Mouse (Mus musculus) forebrain, embryonic 15.5 days (tissue): ENCODE data around the gene Inpp4b. TPM values are rescaled to one million over a fixed set of nuclear protein-coding genes. Genes with fewer than 3 reads are reported as not detected.

Experiments used
- ATAC-seq: fragments of 200-750 bp; cut with Nextera tagmentation; replicated peaks from 2 replicates; pipeline ENCODE4 v1.8.0; 2017; ENCODE audit warnings: mild to moderate bottlenecking, moderate TSS enrichment, moderate library complexity
- H3K27ac ChIP-seq: fragments of 300-500 bp; sonication (generic); replicated peaks from 2 replicates; pipeline ENCODE4 v1.5.1; 2015; ENCODE audit warnings: mild to moderate bottlenecking, inconsistent platforms
- H3K27me3 ChIP-seq: fragments of 300-500 bp; sonication (generic); 2 replicates; pipeline ENCODE4 v1.6.1; 2015; ENCODE audit warnings: inconsistent platforms
- H3K36me3 ChIP-seq: fragments of 300-500 bp; sonication (generic); 2 replicates; pipeline ENCODE4 v1.6.1; 2015; ENCODE audit warnings: mild to moderate bottlenecking, inconsistent platforms
- H3K4me1 ChIP-seq: fragments of 300-500 bp; sonication (generic); 2 replicates; pipeline ENCODE4 v1.6.1; 2015; ENCODE audit warnings: inconsistent platforms
- H3K4me2 ChIP-seq: fragments of 300-500 bp; sonication (generic); replicated peaks from 2 replicates; pipeline ENCODE4 v1.6.1; 2015; ENCODE audit warnings: mild to moderate bottlenecking, inconsistent platforms
- H3K4me3 ChIP-seq: fragments of 300-500 bp; sonication (generic); 2 replicates; pipeline ENCODE4 v1.5.1; 2015; ENCODE audit warnings: mild to moderate bottlenecking, inconsistent platforms
- H3K9ac ChIP-seq: fragments of 300-500 bp; sonication (generic); replicated peaks from 2 replicates; pipeline ENCODE4 v1.6.1; 2015; ENCODE audit warnings: mild to moderate bottlenecking, inconsistent platforms
- H3K9me3 ChIP-seq: fragments of 300-500 bp; sonication (generic); 2 replicates; pipeline ENCODE4 v1.6.1; 2016; ENCODE audit warnings: inconsistent platforms
- WGBS: fragments of 180-500 bp; shearing (Covaris S2); methylation state at CpG from one replicate; pipeline ENCODE4 v1.1.7; 2015; ENCODE audit warnings: mixed read lengths; 5-methylcytosine and 5-hydroxymethylcytosine counted together
- polyA plus RNA-seq: library from polyadenylated mRNA; unstranded; fragments of >200 nt; fragmentation: Nextera tagmentation; extraction: Ambion mirVana; gene quantifications from 2 replicates; pipeline ENCODE4 v1.2.1, GENCODE M21; 2015

Inpp4b gene
- polyA plus RNA-seq, 1 experiment from 2014 or later, result 5.0 TPM

DNA sequence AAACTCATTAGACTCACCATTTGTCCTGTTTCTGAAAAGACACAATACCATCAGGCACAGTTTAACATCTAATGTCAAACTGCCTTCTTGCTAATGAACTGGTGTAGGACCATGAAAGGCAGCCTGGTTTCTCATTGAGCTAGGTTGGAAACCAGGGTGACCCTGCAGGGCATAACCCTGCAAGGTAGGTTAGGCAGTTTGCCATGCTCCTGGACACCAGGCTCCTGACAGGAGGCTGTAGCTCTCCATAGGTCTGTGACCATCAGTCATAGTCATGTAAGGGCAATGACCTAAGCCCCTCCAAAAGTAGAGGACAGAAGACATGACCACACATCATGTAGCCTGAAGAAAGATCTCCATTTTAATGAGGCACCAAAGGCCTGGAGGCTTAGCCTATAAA, 491.5 kb downstream of the Inpp4b start:
- Histone ChIP-seq H3K4me3 (no peak overlapping the region), H3K4me1 (no peaks in the 10 kb centered on the region)
- no peak for ATAC-seq

DNA sequence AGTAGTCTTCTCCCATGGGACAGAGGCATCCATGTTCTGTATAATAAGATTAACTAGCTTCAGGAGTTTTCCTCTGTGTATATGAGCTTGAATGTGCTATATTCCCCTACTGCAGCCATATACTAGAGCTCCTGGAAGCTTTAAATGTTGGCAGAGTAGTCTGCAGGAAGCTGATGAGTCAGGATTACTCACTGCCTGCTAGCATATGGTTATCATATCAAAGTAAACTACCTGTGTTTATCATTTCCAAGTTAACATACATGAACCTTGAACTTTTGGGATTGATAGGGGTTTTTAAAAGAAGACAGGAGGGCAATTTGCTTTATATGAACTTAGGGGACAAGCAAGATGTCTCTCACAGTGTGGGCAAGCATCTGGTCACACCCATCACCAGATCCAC, 498.2 kb downstream of the Inpp4b start:
- H3K27ac ChIP-seq, result no peak overlapping the region
- H3K36me3 ChIP-seq, result no peaks in the 10 kb centered on the region
- ATAC-seq, result no peak
- H3K9ac ChIP-seq, result no peak overlapping the region
- H3K4me1 ChIP-seq, result no peaks in the 10 kb centered on the region
- H3K27me3 ChIP-seq, result no peaks in the 10 kb centered on the region
- H3K9me3 ChIP-seq, result no peaks in the 10 kb centered on the region
- H3K4me2 ChIP-seq, result no peak overlapping the region
- H3K4me3 ChIP-seq, result no peak overlapping the region

More for the DNA sequence above, 491.5 kb downstream of the Inpp4b start:
- H3K9ac ChIP-seq, result no peak overlapping the region
- no peak overlapping the region for H3K4me2 ChIP-seq
- H3K36me3 ChIP-seq, result no peaks in the 10 kb centered on the region
- H3K27ac ChIP-seq, result no peak overlapping the region
- no peaks in the 10 kb centered on the region for H3K27me3 ChIP-seq
- no peaks in the 10 kb centered on the region for H3K9me3 ChIP-seq

- H3K4me3 ChIP-seq, result no peak overlapping the region
- H3K9ac ChIP-seq, result no peak overlapping the region
- H3K4me1 ChIP-seq, result no peaks in the 10 kb centered on the region
- no peak overlapping the region for H3K4me2 ChIP-seq
- WGBS, result 87% methylated on average over 10 of the region's 10 CpGs
- H3K36me3 ChIP-seq, result no peaks in the 10 kb centered on the region
- no peaks in the 10 kb centered on the region for H3K27me3 ChIP-seq
- no peak overlapping the region for H3K27ac ChIP-seq
- no peak for ATAC-seq
- H3K9me3 ChIP-seq, result no peaks in the 10 kb centered on the region
These were observed 502.0 kb downstream of the Inpp4b start for GRCm38 (mm10) chr8:81844104-81844982.

DNA sequence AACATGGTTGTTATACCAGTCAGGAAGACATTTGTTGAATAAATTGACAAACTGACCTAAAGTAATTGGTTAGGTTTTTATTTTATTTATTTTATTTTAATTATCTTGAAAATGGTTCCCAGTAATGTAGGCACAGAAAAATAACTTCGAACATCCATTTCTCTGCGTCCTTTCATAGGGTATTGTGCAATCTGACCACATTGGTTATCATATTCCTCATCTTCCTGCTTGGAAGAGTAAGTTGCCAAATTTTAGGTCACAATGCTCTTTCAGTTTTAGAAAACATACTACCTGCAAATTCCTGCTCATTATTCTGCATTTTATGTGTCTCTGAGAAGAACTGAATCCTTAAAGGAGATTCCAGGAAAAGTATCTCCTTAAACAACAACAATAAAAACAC, 505.6 kb downstream of the Inpp4b start:
- Histone ChIP-seq H3K4me3 (no peak overlapping the region), H3K27me3 (no peaks in the 10 kb centered on the region), H3K4me2 (no peak overlapping the region), H3K36me3 (no peaks in the 10 kb centered on the region), H3K27ac (no peak overlapping the region), H3K9ac (no peak overlapping the region), H3K9me3 (no peaks in the 10 kb centered on the region), H3K4me1 (no peaks in the 10 kb centered on the region)
- WGBS, result 95% methylated on average over 2 of the region's 2 CpGs
- ATAC-seq, result no peak

- Histone ChIP-seq H3K4me1 (no peaks in the 10 kb centered on the region), H3K9ac (no peak overlapping the region), H3K27ac (no peak overlapping the region), H3K27me3 (no peaks in the 10 kb centered on the region), H3K4me3 (no peak overlapping the region), H3K9me3 (no peaks in the 10 kb centered on the region), H3K4me2 (no peak overlapping the region), H3K36me3 (no peaks in the 10 kb centered on the region)
- no peak for ATAC-seq
- WGBS, result 69% methylated on average over 1 of the region's 1 CpGs
These were observed 507.6 kb downstream of the Inpp4b start for GRCm38 (mm10) chr8:81849976-81850375.

- Histone ChIP-seq H3K27me3 (no peaks in the 10 kb centered on the region), H3K4me2 (no peak overlapping the region), H3K9ac (no peak overlapping the region), H3K36me3 (no peaks in the 10 kb centered on the region), H3K4me1 (no peaks in the 10 kb centered on the region), H3K4me3 (no peak overlapping the region), H3K27ac (no peak overlapping the region), H3K9me3 (no peaks in the 10 kb centered on the region)
- WGBS, result 77% methylated on average over 4 of the region's 4 CpGs
- no peak for ATAC-seq
These were observed 510.8 kb downstream of the Inpp4b start for GRCm38 (mm10) chr8:81853184-81853583.

GRCm38 (mm10) chr8:81854543-81854942, 512.2 kb downstream of the Inpp4b start:
- Histone ChIP-seq H3K27ac (no peak overlapping the region), H3K4me2 (no peak overlapping the region), H3K4me1 (no peaks in the 10 kb centered on the region), H3K27me3 (no peaks in the 10 kb centered on the region), H3K9ac (no peak overlapping the region), H3K4me3 (no peak overlapping the region), H3K9me3 (no peaks in the 10 kb centered on the region), H3K36me3 (no peaks in the 10 kb centered on the region)
- ATAC-seq, result no peak
- WGBS, result 83% methylated on average over 8 of the region's 8 CpGs

DNA sequence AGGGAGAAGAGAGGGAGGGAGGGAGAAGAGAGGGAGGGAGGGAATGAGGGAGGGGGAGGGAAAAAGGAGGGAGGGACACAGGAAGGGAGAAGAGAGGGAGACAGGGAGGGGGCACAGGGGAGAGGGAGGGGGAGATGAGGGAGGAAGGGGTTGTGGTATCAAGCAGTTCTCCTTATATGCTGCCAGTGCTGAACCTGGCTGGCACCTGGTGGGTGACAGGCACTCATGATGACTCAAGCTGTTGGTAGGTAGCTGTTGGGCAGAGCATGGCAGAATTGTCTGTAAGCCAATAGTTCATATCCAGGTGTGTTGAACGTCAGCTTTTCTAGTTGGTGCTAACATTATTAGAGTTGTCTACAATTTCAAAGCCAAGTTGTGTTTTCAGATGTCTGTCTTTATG, 512.7 kb downstream of the Inpp4b start:
- ATAC-seq, result no peak
- Histone ChIP-seq H3K36me3 (no peaks in the 10 kb centered on the region), H3K27ac (no peak overlapping the region), H3K4me3 (no peak overlapping the region), H3K27me3 (no peaks in the 10 kb centered on the region), H3K4me1 (no peaks in the 10 kb centered on the region), H3K9ac (no peak overlapping the region), H3K4me2 (no peak overlapping the region), H3K9me3 (no peaks in the 10 kb centered on the region)
- 85% methylated on average over 1 of the region's 1 CpGs for WGBS

DNA sequence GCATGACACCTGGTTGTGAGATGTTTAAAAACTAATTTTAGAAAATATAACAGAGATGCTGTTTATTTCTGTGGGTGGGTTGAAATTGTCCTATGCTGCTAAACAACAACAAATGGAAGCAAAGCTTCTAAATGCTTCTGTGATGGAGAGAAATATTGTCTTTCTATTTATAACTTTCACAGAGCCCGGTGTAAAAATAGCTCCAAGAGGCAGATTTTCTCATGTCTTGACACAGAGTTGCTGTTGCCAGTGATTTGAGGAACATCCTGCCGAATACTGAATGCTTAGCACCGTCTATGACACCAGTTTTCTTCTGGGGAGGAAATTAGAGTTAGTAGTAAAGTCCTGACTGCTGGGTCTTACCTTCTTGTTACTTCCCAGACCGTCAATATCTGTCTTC, 513.8 kb downstream of the Inpp4b start:
- Histone ChIP-seq H3K9ac (no peak overlapping the region), H3K4me3 (no peak overlapping the region), H3K27ac (no peak overlapping the region), H3K4me2 (no peak overlapping the region), H3K9me3 (no peaks in the 10 kb centered on the region), H3K4me1 (no peaks in the 10 kb centered on the region), H3K27me3 (no peaks in the 10 kb centered on the region), H3K36me3 (no peaks in the 10 kb centered on the region)
- no peak for ATAC-seq
- 74% methylated on average over 4 of the region's 4 CpGs for WGBS

- H3K9me3 ChIP-seq, result no peaks in the 10 kb centered on the region
- 76% methylated on average over 6 of the region's 6 CpGs for WGBS
- H3K36me3 ChIP-seq, result no peaks in the 10 kb centered on the region
- H3K4me2 ChIP-seq, result no peak overlapping the region
- H3K4me3 ChIP-seq, result no peak overlapping the region
- no peak for ATAC-seq
- H3K27me3 ChIP-seq, result no peaks in the 10 kb centered on the region
- H3K4me1 ChIP-seq, result no peaks in the 10 kb centered on the region
- no peak overlapping the region for H3K27ac ChIP-seq
- no peak overlapping the region for H3K9ac ChIP-seq
These were observed 514.3 kb downstream of the Inpp4b start for GRCm38 (mm10) chr8:81856608-81857007.

DNA sequence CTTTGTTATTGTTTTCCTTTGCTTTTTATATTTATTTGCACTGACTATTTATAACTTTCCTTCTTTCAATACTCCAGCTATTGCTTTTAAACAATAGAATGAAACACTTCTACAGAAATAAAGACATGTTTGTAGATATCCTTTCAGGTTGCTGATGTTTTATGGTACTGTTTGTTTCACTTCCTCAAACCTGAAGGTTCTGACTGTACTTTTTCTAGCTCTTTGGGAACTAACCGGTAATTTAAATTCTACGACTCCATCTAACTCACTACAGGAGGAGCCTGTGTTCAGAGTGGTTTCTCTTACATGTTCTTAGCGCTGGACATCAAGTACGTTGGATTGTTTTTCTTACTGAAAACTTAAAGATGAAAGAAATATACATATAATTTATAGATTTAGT, 516.0 kb downstream of the Inpp4b start:
- ATAC-seq, result no peak
- WGBS, result 94% methylated on average over 4 of the region's 4 CpGs
- Histone ChIP-seq H3K27ac (no peak overlapping the region), H3K9me3 (no peaks in the 10 kb centered on the region), H3K27me3 (no peaks in the 10 kb centered on the region), H3K4me2 (no peak overlapping the region), H3K4me1 (no peaks in the 10 kb centered on the region), H3K9ac (no peak overlapping the region), H3K36me3 (no peaks in the 10 kb centered on the region), H3K4me3 (no peak overlapping the region)

DNA sequence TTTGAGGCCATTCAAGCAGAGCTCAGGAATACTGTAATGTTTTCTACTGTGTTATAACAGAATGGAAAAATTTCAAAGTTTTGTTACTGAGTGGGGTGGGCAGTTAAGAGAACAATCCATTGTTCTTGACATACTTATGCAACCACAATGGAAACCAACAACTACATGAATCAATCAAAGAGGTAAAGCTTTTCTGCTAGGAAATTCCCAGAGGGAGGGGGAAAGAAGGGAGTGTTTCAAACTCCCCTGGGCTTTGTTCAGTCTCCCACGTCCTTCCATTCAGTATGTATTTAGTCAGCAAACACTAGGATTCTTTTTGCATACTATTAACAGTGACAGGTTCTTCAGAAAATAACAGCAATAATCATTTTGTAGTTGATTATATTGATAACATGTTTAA, 517.4 kb downstream of the Inpp4b start:
- H3K4me1 ChIP-seq, result no peaks in the 10 kb centered on the region
- H3K9ac ChIP-seq, result no peak overlapping the region
- no peaks in the 10 kb centered on the region for H3K9me3 ChIP-seq
- no peak overlapping the region for H3K27ac ChIP-seq
- H3K27me3 ChIP-seq, result no peaks in the 10 kb centered on the region
- H3K36me3 ChIP-seq, result no peaks in the 10 kb centered on the region
- H3K4me3 ChIP-seq, result no peak overlapping the region
- no peak overlapping the region for H3K4me2 ChIP-seq
- 51% methylated on average over 1 of the region's 1 CpGs for WGBS
- no peak for ATAC-seq

DNA sequence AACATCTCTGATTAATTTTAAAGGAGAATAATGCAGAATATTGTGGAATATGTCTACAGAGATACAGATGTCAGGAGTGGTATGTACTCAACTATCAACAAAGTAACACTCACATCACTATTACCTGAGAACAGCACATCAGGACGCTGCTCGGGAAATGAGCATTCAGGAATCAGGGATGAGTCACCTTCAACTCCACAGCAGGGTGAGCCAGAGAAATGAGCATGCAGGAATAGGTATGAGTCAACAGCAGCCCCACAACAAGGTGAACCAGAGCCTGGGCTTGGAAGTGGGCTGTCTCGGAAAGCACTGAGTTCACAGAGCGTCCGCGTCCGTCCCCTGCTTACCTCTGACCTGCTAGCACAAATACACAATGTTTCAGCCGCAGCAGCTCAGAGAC, 519.0 kb downstream of the Inpp4b start:
- Histone ChIP-seq H3K36me3 (no peaks in the 10 kb centered on the region), H3K27ac (no peak overlapping the region), H3K9ac (no peak overlapping the region), H3K4me1 (no peaks in the 10 kb centered on the region), H3K9me3 (no peaks in the 10 kb centered on the region), H3K27me3 (no peaks in the 10 kb centered on the region), H3K4me3 (no peak overlapping the region), H3K4me2 (no peak overlapping the region)
- 95% methylated on average over 8 of the region's 8 CpGs for WGBS
- ATAC-seq, result no peak
